Mouse (Mus musculus): ENCODE results near the gene Wdr5b. TPM values are rescaled to one million over a fixed set of nuclear protein-coding genes. Genes with fewer than 3 reads are reported as not detected.
A peak's percentile ranks its signal among the peaks of the same experiment; 100 is the strongest.
"Not testable (repeated sequence)": the region's sequence is repeated elsewhere in the genome, so short reads cannot be mapped to it uniquely, and the experiment has no call there.

The Wdr5b gene
- 1 to 10 TPM; 4.2 to 4.8 TPM for total RNA-seq (2021)

- DNase-seq (ENCODE audit: low spot score in 2 of 2) = peak; percentile 93 to 99
- intact Hi-C loops (cut with DNase I) = loop anchor here (1.0 to 2.0 kb wide), 2 partner anchors 30 to 58 kb away; partner anchors contain the start of genes Ccdc58 and Fam162a
Observed at GRCm38 (mm10) chr16:36040640-36041624, at the start of gene Wdr5b. Wdr5b (plus strand) TSS chr16:36041190.

- intact Hi-C loops (cut with DNase I) = no loop called here
- no peak for DNase-seq (ENCODE audit: low spot score in 2 of 2)
Observed at GRCm38 (mm10) chr16:35992391-35992790, 48.6 kb upstream of the Wdr5b start.

GRCm38 (mm10) chr16:35993316-35993715, 47.7 kb upstream of the Wdr5b start:
- intact Hi-C loops (cut with DNase I) = no loop called here
- peak in 1 of 2 experiments; percentile 60 for DNase-seq (ENCODE audit: low spot score in 2 of 2)

GRCm38 (mm10) chr16:35998852-35999251, 42.1 kb upstream of the Wdr5b start:
- DNase-seq (ENCODE audit: low spot score in 2 of 2); intact Hi-C loops (cut with DNase I): not testable (repeated sequence)

GRCm38 (mm10) chr16:36008396-36008795, 32.6 kb upstream of the Wdr5b start:
- DNase-seq (ENCODE audit: low spot score in 2 of 2) = no peak
- intact Hi-C loops (cut with DNase I) = no loop called here

- intact Hi-C loops (cut with DNase I) = no loop called here
- DNase-seq (ENCODE audit: low spot score in 2 of 2) = no peak
Observed at GRCm38 (mm10) chr16:36016335-36016734, 24.7 kb upstream of the Wdr5b start.

- not testable (repeated sequence) for DNase-seq (ENCODE audit: low spot score in 2 of 2)
- intact Hi-C loops (cut with DNase I) = loop anchor here (10.0 kb wide), 1 partner anchor 827 kb away; no protein-coding TSS in a partner anchor
Observed at GRCm38 (mm10) chr16:36028120-36028519, 12.9 kb upstream of the Wdr5b start.

GRCm38 (mm10) chr16:36041625-36042020, 633 bp downstream of the Wdr5b start:
- DNase-seq (ENCODE audit: low spot score in 2 of 2) = no peak
- intact Hi-C loops (cut with DNase I) = loop anchor here (1.0 to 2.0 kb wide), 2 partner anchors 30 to 59 kb away; partner anchors contain the start of genes Ccdc58 and Fam162a

- intact Hi-C loops (cut with DNase I) = no loop called here
- DNase-seq (ENCODE audit: low spot score in 2 of 2) = no peak
Observed at GRCm38 (mm10) chr16:36043073-36043472, 2.1 kb downstream of the Wdr5b start.

- DNase-seq (ENCODE audit: low spot score in 2 of 2) = no peak
Observed at GRCm38 (mm10) chr16:36043964-36044363, 3.0 kb downstream of the Wdr5b start.

GRCm38 (mm10) chr16:36047538-36047937, 6.5 kb downstream of the Wdr5b start:
- intact Hi-C loops (cut with DNase I) = no loop called here
- DNase-seq (ENCODE audit: low spot score in 2 of 2) = no peak

More at GRCm38 (mm10) chr16:36043964-36044363, 3.0 kb downstream of the Wdr5b start:
- intact Hi-C loops (cut with DNase I) = no loop called here

GRCm38 (mm10) chr16:36051491-36051890, 10.5 kb downstream of the Wdr5b start:
- no peak for DNase-seq (ENCODE audit: low spot score in 2 of 2)
- intact Hi-C loops (cut with DNase I) = no loop called here

GRCm38 (mm10) chr16:36053524-36054275, 12.7 kb downstream of the Wdr5b start:
- DNase-seq (ENCODE audit: low spot score in 2 of 2) = no peak
- intact Hi-C loops (cut with DNase I) = no loop called here

GRCm38 (mm10) chr16:36054920-36055319, 13.9 kb downstream of the Wdr5b start:
- no peak for DNase-seq (ENCODE audit: low spot score in 2 of 2)
- intact Hi-C loops (cut with DNase I) = no loop called here

- intact Hi-C loops (cut with DNase I) = no loop called here
- DNase-seq (ENCODE audit: low spot score in 2 of 2) = no peak
Observed at GRCm38 (mm10) chr16:36056416-36056815, 15.4 kb downstream of the Wdr5b start.

- intact Hi-C loops (cut with DNase I) = no loop called here
- DNase-seq (ENCODE audit: low spot score in 2 of 2) = no peak
Observed at GRCm38 (mm10) chr16:36057933-36058475, 17.0 kb downstream of the Wdr5b start.

GRCm38 (mm10) chr16:36062534-36062933, 21.5 kb downstream of the Wdr5b start:
- intact Hi-C loops (cut with DNase I) = not testable (repeated sequence)

GRCm38 (mm10) chr16:36063315-36063714, 22.3 kb downstream of the Wdr5b start:
- intact Hi-C loops (cut with DNase I) = no loop called here
- no peak for DNase-seq (ENCODE audit: low spot score in 2 of 2)

More at GRCm38 (mm10) chr16:36062534-36062933, 21.5 kb downstream of the Wdr5b start:
- not testable (repeated sequence) for DNase-seq (ENCODE audit: low spot score in 2 of 2)

GRCm38 (mm10) chr16:36064904-36065303, 23.9 kb downstream of the Wdr5b start:
- no peak for DNase-seq (ENCODE audit: low spot score in 2 of 2)
- intact Hi-C loops (cut with DNase I) = no loop called here

- intact Hi-C loops (cut with DNase I) = no loop called here
- no peak for DNase-seq (ENCODE audit: low spot score in 2 of 2)
Observed at GRCm38 (mm10) chr16:36067694-36068093, 26.7 kb downstream of the Wdr5b start.
